Mouse (Mus musculus) midbrain, embryonic 12.5 days (tissue): Measurements from ENCODE around the gene Tcf7l2. TPM values are rescaled to one million over a fixed set of nuclear protein-coding genes. Genes with fewer than 3 reads are reported as not detected.

Source experiments
- ATAC-seq: fragments of 200-750 bp; cut with Nextera tagmentation; 2 replicates; pipeline ENCODE4 v1.8.0; 2017; ENCODE audit warnings: low read depth, moderate TSS enrichment, moderate library complexity; ENCODE audit not compliant: low FRiP score
- H3K27ac ChIP-seq: fragments of 300-500 bp; sonication (generic); replicated peaks from 2 replicates; pipeline ENCODE4 v1.5.1; 2016; ENCODE audit warnings: mild to moderate bottlenecking
- H3K27me3 ChIP-seq: fragments of 300-500 bp; sonication (generic); 2 replicates; pipeline ENCODE4 v1.6.1; 2016; ENCODE audit warnings: mild to moderate bottlenecking
- H3K36me3 ChIP-seq: fragments of 300-500 bp; sonication (generic); 2 replicates; pipeline ENCODE4 v1.6.1; 2016
- H3K4me1 ChIP-seq: fragments of 300-500 bp; sonication (generic); 2 replicates; pipeline ENCODE4 v1.6.1; 2016
- H3K4me2 ChIP-seq: fragments of 300-500 bp; sonication (generic); replicated peaks from 2 replicates; pipeline ENCODE4 v1.6.1; 2016; ENCODE audit warnings: mild to moderate bottlenecking, moderate library complexity
- H3K4me3 ChIP-seq: fragments of 300-500 bp; sonication (generic); 2 replicates; pipeline ENCODE4 v1.5.1; 2016; ENCODE audit warnings: mild to moderate bottlenecking
- H3K9ac ChIP-seq: fragments of 300-500 bp; sonication (generic); replicated peaks from 2 replicates; pipeline ENCODE4 v1.6.1; 2016; ENCODE audit warnings: mild to moderate bottlenecking, moderate library complexity
- H3K9me3 ChIP-seq: fragments of 300-500 bp; sonication (generic); 2 replicates; pipeline ENCODE4 v1.6.1; 2016; ENCODE audit warnings: mild to moderate bottlenecking
- WGBS: fragments of 180-500 bp; shearing (Covaris S2); methylation state at CpG from one replicate; pipeline ENCODE4 v1.1.7; 2016; 5-methylcytosine and 5-hydroxymethylcytosine counted together
- polyA plus RNA-seq: library from polyadenylated mRNA; unstranded; fragments of >200 nt; fragmentation: Nextera tagmentation; extraction: Ambion mirVana; gene quantifications from 2 replicates; pipeline ENCODE4 v1.2.1, GENCODE M21; 2016

Gene Tcf7l2
- polyA plus RNA-seq, 1 experiment from 2014 or later: 343 TPM

DNA sequence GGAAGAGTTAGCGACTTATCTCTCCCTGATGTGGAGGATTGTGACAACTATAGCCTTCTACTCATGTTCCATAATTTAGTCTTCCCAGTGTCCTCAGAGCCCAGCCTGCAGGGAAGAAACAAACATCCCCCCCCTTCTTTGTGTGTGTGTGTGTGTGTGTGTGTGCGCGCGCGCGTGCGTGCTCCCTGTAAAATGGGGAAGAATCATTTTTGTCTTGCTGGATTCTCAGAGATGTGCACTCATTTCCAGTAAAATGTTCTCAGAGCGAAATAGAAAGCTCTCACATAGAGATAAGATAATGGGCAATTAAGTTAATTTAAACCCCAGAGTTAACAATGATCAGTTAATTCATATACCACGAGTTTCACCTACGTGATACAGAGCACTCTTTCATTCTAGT lies 112.8 kb downstream of the Tcf7l2 start:
- no peak for ATAC-seq
- Histone ChIP-seq H3K27me3 (no peaks in the 10 kb centered on the region), H3K9me3 (no peaks in the 10 kb centered on the region), H3K27ac (no peak overlapping the region), H3K4me1 (peaks cover 31% of the 10 kb centered on the region), H3K4me3 (no peak overlapping the region), H3K4me2 (no peak overlapping the region), H3K36me3 (no peaks in the 10 kb centered on the region), H3K9ac (no peak overlapping the region)
- 91% methylated on average over 10 of the region's 10 CpGs for WGBS

DNA sequence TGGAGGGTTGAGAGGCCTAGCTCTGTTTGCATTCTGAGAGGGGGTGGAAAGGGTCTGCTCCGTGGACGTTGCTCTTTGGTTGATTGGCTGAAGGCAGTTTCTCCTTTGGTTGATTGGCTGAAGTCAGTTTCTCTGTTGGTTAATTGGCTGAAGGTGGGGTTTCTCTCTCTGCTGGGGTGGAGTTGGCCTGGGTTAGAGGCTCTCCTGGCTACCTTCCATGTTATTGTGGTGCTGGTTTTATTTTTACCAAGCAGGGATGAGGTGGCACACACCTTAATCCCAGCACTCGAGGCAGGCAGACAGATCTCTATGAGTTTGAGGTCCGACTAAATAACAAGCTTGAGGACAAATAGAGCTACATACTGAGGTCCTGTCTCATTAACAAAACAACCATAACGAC lies 114.0 kb downstream of the Tcf7l2 start:
- WGBS: 93% methylated on average over 5 of the region's 5 CpGs
- Histone ChIP-seq H3K36me3 (no peaks in the 10 kb centered on the region), H3K4me1 (peaks cover 24% of the 10 kb centered on the region), H3K4me3 (no peak overlapping the region), H3K4me2 (no peak overlapping the region), H3K27ac (no peak overlapping the region), H3K27me3 (no peaks in the 10 kb centered on the region), H3K9ac (no peak overlapping the region), H3K9me3 (no peaks in the 10 kb centered on the region)
- no peak for ATAC-seq

DNA sequence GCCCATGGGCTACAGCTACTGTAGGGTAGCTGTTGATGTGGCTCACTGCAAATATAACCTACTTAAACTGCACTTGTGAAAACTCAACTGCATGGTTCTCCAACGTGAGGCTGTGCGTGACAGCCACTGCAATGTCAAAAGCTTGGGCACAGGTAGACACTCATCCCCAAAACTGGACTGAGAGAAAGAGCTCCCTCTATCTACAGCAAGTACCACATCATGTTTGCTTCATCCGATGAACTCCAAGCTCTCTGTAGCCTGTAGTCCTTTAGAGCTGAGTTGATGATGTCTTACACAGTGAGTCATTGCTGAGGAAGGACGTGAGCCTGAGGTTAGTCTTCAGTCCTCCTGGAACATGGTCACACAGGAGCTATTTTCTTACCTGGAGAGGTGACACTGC lies 115.7 kb downstream of the Tcf7l2 start:
- Histone ChIP-seq H3K4me1 (peaks cover 10% of the 10 kb centered on the region), H3K9me3 (no peaks in the 10 kb centered on the region), H3K4me3 (no peak overlapping the region), H3K27me3 (no peaks in the 10 kb centered on the region), H3K27ac (no peak overlapping the region), H3K4me2 (no peak overlapping the region), H3K36me3 (no peaks in the 10 kb centered on the region), H3K9ac (no peak overlapping the region)
- WGBS: 91% methylated on average over 4 of the region's 4 CpGs
- no peak for ATAC-seq

DNA sequence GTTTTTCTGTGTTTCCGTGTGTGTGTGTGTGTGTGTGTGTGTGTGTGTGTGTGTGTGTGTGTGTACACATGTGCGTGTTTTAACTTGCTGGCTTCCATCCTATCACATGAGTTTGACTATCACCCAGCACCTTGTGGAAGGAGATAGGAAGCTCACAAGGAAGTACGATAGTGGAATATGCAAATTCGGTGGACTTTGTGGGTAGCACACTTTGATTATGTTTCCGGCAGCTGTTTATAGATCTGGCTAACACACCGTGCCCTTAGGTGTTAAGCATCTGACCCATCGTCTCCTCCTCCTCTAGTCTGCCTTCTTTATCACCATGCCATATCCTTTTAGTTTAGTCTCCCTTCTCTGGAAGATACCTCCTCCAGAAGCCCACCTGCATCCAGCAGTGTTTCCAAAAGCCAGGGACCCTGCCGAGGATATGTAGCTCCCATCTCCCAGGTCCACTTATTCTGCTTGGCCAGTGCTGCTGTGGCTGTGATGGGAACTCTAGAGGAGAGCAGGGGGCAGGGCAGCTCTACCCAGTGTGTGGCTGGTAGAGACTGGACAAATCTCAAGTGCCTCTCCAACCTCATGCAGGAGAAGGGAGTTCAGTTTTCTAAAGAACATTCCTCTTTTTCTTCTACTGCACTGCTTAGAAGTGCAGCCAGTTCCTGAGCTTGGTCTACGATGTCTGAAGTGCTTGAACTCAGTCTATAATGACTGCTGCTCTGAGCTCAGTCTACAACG lies 118.6 kb downstream of the Tcf7l2 start:
- no peak overlapping the region for H3K9ac ChIP-seq
- H3K4me3 ChIP-seq: no peak overlapping the region
- peaks cover 6% of the 10 kb centered on the region; the same call in 1 of the 2 replicates for H3K4me1 ChIP-seq
- no peak overlapping the region for H3K4me2 ChIP-seq
- H3K27ac ChIP-seq: no peak overlapping the region
- ATAC-seq: no peak
- WGBS: 88% methylated on average over 10 of the region's 10 CpGs
- no peaks in the 10 kb centered on the region for H3K27me3 ChIP-seq
- peaks cover 10% of the 10 kb centered on the region; the same call in 1 of the 2 replicates for H3K36me3 ChIP-seq
- H3K9me3 ChIP-seq: no peaks in the 10 kb centered on the region

DNA sequence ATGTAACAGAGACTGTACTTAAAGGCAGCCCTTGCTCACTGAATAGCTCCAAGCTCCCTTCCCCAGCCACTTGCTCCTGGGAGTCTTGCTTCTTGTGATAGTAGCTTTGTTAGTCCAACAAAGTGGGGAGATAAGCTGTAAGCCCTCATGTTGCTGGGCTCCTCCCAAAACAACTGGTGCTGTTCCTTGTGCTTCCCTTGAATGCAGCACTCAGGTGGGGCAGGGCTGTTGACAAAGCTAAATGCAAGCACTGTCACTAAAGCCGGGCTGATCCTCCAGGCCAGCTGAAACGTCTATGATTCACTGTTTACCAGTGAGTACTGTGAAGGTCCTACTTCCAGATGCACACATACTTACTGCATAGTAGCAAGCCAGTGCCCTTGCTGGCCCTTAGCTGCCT lies 120.1 kb downstream of the Tcf7l2 start:
- no peak overlapping the region for H3K27ac ChIP-seq
- no peak overlapping the region for H3K4me2 ChIP-seq
- WGBS: 76% methylated on average over 2 of the region's 2 CpGs
- H3K4me1 ChIP-seq: peaks cover 6% of the 10 kb centered on the region; the same call in 1 of the 2 replicates
- no peak for ATAC-seq
- H3K4me3 ChIP-seq: no peak overlapping the region
- no peaks in the 10 kb centered on the region for H3K9me3 ChIP-seq
- H3K27me3 ChIP-seq: no peaks in the 10 kb centered on the region
- H3K9ac ChIP-seq: no peak overlapping the region
- H3K36me3 ChIP-seq: peaks cover 17% of the 10 kb centered on the region; the same call in 1 of the 2 replicates

DNA sequence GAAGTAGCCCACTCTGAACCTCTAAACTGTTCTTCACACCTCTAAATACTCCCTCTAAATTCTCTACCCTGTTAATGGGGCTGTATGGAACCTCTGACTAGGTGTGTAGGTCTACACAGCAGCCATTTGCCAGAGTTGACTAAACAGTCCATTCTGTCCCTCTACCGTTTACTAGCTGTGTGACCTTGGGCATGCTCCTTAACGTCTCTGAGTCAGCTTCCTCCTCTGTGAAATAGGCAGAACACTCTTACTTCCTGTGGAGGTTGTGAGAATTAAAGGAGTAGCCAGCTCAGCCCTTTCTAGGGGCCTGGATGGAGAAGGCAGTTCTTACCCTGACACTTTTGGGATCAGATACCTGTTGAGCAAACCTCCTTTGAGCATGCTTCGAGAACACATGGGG lies 120.9 kb downstream of the Tcf7l2 start:
- ATAC-seq: no peak
- Histone ChIP-seq H3K4me1 (peaks cover 11% of the 10 kb centered on the region; the same call in 1 of the 2 replicates), H3K27me3 (no peaks in the 10 kb centered on the region), H3K9ac (no peak overlapping the region), H3K4me2 (no peak overlapping the region), H3K9me3 (no peaks in the 10 kb centered on the region), H3K36me3 (peaks cover 17% of the 10 kb centered on the region; the same call in 1 of the 2 replicates), H3K27ac (no peak overlapping the region), H3K4me3 (no peak overlapping the region)
- WGBS: 93% methylated on average over 3 of the region's 3 CpGs

DNA sequence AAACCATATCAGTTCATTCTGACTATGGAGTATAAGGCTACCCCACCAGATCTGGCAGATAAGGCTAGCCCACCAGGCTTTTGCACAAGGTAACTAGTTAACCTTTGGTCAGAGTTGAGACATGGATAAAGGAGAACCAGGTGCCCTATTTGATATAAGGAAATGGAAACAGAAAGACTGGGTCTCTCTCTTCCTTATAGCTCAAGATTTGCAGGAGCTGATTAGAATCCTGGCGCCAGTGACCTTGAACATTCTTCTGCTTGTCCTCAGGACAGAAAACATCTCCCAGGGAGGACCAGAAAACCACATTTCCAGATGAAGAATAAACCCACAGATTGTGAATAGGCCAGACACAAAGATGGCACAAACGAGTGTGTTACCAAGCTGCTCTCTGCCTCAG lies 123.4 kb downstream of the Tcf7l2 start:
- no peak for ATAC-seq
- peaks cover 17% of the 10 kb centered on the region; the same call in 1 of the 2 replicates for H3K36me3 ChIP-seq
- no peak overlapping the region for H3K27ac ChIP-seq
- WGBS: 95% methylated on average over 2 of the region's 2 CpGs
- no peak overlapping the region for H3K4me3 ChIP-seq
- no peak overlapping the region for H3K4me2 ChIP-seq
- H3K4me1 ChIP-seq: peaks cover 19% of the 10 kb centered on the region; the same call in 1 of the 2 replicates
- no peaks in the 10 kb centered on the region for H3K9me3 ChIP-seq
- no peaks in the 10 kb centered on the region for H3K27me3 ChIP-seq
- no peak overlapping the region for H3K9ac ChIP-seq

DNA sequence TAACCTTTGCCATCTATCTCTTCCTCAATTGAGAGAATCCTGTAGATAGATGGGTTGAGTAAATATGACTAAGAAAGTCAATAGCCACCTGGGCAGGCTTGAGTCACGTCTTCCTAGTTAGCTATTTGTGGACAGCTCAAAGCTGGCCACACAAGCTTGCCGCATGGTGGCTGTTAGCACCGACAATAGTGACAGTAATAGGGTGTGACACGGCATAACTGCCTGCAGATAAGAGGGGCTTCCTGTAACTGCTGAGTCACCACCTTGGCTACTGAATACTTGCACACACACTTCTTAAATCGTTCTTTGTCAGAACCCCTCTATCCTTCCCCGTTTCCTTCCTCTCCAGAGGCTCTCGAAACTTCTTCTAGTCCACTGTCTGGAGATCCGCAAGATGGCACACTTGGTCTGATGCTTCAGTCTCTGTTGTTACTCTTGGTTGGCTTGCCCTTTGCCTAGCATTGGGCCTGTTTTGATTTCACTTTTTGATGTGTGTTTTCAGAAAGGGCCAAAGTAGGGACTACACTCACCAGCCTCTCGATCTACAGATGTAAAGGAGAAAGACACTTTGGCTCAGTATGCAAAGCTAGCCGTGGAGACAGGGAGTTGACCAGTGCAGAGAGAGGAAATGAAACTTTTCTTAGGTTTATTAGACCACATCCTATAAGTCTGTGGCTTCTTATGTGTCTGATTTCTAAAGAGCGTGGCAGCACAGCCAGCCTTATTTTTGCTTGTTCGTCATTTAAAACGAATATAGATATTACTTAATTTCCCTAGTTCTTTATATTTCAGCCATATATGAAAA lies 124.4 kb downstream of the Tcf7l2 start:
- peaks cover 19% of the 10 kb centered on the region for H3K4me1 ChIP-seq
- WGBS: 88% methylated on average over 13 of the region's 13 CpGs
- H3K9ac ChIP-seq: no peak overlapping the region
- no peaks in the 10 kb centered on the region for H3K9me3 ChIP-seq
- ATAC-seq: no peak
- no peak overlapping the region for H3K27ac ChIP-seq
- H3K27me3 ChIP-seq: no peaks in the 10 kb centered on the region
- H3K4me2 ChIP-seq: no peak overlapping the region
- H3K36me3 ChIP-seq: peaks cover 17% of the 10 kb centered on the region; the same call in 1 of the 2 replicates
- no peak overlapping the region for H3K4me3 ChIP-seq

DNA sequence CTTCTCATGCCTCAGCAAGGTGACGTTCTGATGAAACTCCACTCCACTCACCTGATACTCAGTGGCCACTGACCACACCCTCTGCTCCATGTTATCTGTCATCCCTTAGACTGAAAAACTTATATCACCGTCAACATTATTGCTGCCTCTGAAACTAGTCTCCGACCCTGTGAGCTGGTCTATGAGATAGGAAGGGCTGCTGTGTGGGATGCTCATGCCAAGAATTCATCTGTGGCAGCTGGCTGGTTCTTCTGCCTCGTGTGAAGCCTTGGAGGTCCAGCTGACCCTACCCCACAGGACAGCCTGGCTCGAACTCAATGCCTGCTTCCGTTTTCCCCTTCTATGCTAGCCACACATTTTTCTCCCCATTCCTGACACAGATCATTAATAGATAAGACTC lies 125.6 kb downstream of the Tcf7l2 start:
- H3K27me3 ChIP-seq: no peaks in the 10 kb centered on the region
- WGBS: 87% methylated on average over 6 of the region's 6 CpGs
- H3K27ac ChIP-seq: no peak overlapping the region
- no peak overlapping the region for H3K9ac ChIP-seq
- no peak for ATAC-seq
- no peak overlapping the region for H3K4me2 ChIP-seq
- H3K36me3 ChIP-seq: peaks cover 17% of the 10 kb centered on the region; the same call in 1 of the 2 replicates
- no peak overlapping the region for H3K4me3 ChIP-seq
- H3K9me3 ChIP-seq: no peaks in the 10 kb centered on the region
- H3K4me1 ChIP-seq: peaks cover 21% of the 10 kb centered on the region

DNA sequence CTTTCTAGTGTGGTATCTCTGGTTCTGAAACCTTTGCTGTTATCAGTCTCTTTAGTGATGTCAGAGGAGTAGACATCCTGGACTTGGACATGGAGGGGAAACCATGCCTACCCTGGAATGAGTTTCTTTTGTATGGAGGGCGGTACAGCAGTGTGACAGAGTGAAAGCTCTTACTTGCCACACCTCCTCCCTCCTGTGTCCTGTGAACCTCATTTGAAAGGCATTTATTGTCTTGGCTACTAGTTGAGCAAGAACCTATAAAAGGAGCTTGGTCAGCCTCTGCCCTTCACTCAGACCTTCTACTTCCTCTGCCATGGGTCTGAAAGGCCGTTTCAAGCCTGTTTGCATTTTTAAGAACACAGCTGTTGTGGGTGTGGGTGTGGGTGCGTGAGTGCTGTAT lies 126.3 kb downstream of the Tcf7l2 start:
- Histone ChIP-seq H3K9ac (no peak overlapping the region), H3K27ac (no peak overlapping the region), H3K4me1 (peaks cover 21% of the 10 kb centered on the region), H3K4me3 (no peak overlapping the region), H3K36me3 (peaks cover 17% of the 10 kb centered on the region; the same call in 1 of the 2 replicates), H3K27me3 (no peaks in the 10 kb centered on the region), H3K4me2 (no peak overlapping the region), H3K9me3 (no peaks in the 10 kb centered on the region)
- ATAC-seq: no peak
- 69% methylated on average over 3 of the region's 3 CpGs for WGBS

DNA sequence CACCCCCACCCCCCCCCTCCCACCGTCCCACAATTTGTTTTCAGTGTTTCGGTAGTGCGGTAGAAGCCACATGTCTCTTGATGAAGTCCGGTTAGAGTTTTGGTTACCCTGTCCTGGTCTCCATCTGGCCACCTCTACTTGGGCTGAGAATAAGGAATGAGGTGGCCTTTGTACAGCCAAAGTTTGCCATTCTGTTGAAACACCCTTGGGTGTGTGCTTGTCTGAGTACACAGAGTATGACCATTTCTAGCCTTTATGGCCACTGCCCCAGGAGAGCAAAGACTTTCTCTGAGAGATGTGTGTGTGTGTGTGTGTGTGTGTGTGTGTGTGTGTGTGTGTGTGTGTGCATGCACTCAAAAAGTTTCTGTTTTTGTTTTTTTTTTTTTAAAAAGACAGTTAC lies 127.0 kb downstream of the Tcf7l2 start:
- Histone ChIP-seq H3K9ac (no peak overlapping the region), H3K9me3 (no peaks in the 10 kb centered on the region), H3K36me3 (peaks cover 17% of the 10 kb centered on the region; the same call in 1 of the 2 replicates), H3K27me3 (no peaks in the 10 kb centered on the region), H3K27ac (no peak overlapping the region), H3K4me1 (peaks cover 15% of the 10 kb centered on the region), H3K4me3 (no peak overlapping the region), H3K4me2 (no peak overlapping the region)
- WGBS: 100% methylated on average over 4 of the region's 4 CpGs
- no peak for ATAC-seq

DNA sequence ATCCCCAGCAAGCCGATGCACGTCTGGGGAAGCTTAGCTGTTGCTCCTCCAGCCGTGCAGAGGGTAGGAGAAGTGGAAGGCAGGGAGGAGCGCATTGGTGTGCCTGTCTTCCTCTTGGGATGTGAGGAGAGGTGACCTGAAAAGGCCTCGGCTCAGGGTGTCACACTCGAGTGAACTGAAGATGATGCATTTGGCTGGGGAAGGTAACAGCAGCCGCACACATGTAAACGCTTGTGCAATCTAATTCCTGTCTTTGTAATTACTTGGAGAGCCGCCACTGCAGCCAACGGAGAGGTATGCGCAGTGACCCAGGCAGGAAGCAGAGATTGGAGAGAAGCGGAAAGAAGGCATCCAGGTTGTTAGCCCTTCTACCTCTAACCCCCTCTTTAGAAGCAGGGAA lies 129.2 kb downstream of the Tcf7l2 start:
- H3K9ac ChIP-seq: no peak overlapping the region
- peaks cover 2% of the 10 kb centered on the region; the same call in 1 of the 2 replicates for H3K36me3 ChIP-seq
- ATAC-seq: no peak
- peaks cover 15% of the 10 kb centered on the region for H3K4me1 ChIP-seq
- WGBS: 74% methylated on average over 12 of the region's 12 CpGs
- H3K27ac ChIP-seq: no peak overlapping the region
- no peaks in the 10 kb centered on the region for H3K27me3 ChIP-seq
- no peak overlapping the region for H3K4me3 ChIP-seq
- H3K9me3 ChIP-seq: no peaks in the 10 kb centered on the region
- H3K4me2 ChIP-seq: no peak overlapping the region
